Mouse (Mus musculus): Measurements from ENCODE around the gene Smad6. TPM values are rescaled to one million over a fixed set of nuclear protein-coding genes. Genes with fewer than 3 reads are reported as not detected.
A peak's percentile ranks its signal among the peaks of the same experiment; 100 is the strongest.

Smad6 gene
- polyA plus RNA-seq, 1 experiment from 2014 or later: 10.6 TPM

DNA sequence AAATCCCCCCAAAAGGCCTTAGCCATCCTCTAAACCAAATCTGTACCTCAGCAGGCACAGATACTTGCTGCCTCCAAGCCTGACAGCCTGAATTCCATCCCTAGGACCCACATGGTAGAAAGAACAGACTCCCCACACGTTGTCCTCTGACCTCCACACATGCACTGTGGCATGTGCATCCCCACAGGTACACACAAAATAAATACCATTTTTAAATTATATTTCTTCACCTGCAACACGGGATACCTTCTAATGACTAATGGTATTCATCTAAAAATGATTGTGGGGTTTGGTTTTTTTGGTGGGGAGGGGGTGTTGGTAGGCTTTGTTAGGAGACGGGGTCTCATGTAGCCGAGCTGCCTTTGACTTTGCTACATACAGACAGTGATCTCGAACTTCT is 28.6 kb downstream of the Smad6 start:
- 77% methylated on average over 5 of the region's 5 CpGs for WGBS
- Histone ChIP-seq H3K4me2 (ENCODE audit: low read length) (no peak overlapping the region), H3K4me3 (replicated peaks; ENCODE audit: low read depth, low read length) (no peak overlapping the region), H3K36me3 (ENCODE audit: insufficient read depth, low read length) (peaks cover 25% of the 10 kb centered on the region; the same call in 1 of the 2 replicates), H3K27ac (no peak overlapping the region), H3K9ac (ENCODE audit: low read depth, low read length) (no peak overlapping the region), H3K9me3 (replicated peaks; ENCODE audit: low read length) (no peaks in the 10 kb centered on the region), H3K4me1 (replicated peaks; ENCODE audit: insufficient read depth, low read length) (peaks cover 7% of the 10 kb centered on the region; the same call in 1 of the 2 replicates), H3K27me3 (ENCODE audit: insufficient read depth, low read length) (no peaks in the 10 kb centered on the region)
- ATAC-seq (replicated peaks; ENCODE audit: low FRiP score, low read depth): no peak
- DNase-seq (ENCODE audit: low spot score): no peak
- TF ChIP-seq CTCF (IDR thresholded peaks at IDR 0.05; ENCODE audit: low read depth): no peak

DNA sequence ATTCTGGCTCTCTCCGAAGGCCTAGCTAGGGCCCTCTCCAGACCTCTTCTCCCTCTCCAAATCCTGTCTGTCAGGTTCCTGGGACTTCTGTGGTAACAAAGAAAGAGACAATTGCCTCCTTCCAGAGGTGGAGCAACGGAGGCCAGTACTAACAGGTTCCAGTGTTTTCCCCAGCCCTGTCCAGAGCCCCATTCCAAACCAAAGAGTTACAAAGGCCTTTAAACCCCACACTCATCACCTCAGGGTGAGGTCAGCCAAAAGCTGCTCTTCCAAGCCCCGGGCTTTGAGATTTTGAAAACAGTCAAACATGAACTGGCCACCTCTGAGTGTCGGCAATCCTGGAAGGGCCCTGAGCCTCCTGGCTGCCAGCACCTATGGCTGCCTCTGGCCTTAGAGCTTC is 29.1 kb downstream of the Smad6 start:
- Histone ChIP-seq H3K9ac (ENCODE audit: low read depth, low read length) (no peak overlapping the region), H3K4me2 (ENCODE audit: low read length) (no peak overlapping the region), H3K27ac (no peak overlapping the region), H3K9me3 (replicated peaks; ENCODE audit: low read length) (no peaks in the 10 kb centered on the region), H3K4me3 (replicated peaks; ENCODE audit: low read depth, low read length) (no peak overlapping the region), H3K36me3 (ENCODE audit: insufficient read depth, low read length) (peaks cover 25% of the 10 kb centered on the region; the same call in 1 of the 2 replicates), H3K27me3 (ENCODE audit: insufficient read depth, low read length) (no peaks in the 10 kb centered on the region), H3K4me1 (replicated peaks; ENCODE audit: insufficient read depth, low read length) (peaks cover 3% of the 10 kb centered on the region; the same call in 1 of the 2 replicates)
- ATAC-seq (replicated peaks; ENCODE audit: low FRiP score, low read depth): no peak
- no peak for TF ChIP-seq CTCF (IDR thresholded peaks at IDR 0.05; ENCODE audit: low read depth)
- no peak for DNase-seq (ENCODE audit: low spot score)
- WGBS: 53% methylated on average over 4 of the region's 4 CpGs

DNA sequence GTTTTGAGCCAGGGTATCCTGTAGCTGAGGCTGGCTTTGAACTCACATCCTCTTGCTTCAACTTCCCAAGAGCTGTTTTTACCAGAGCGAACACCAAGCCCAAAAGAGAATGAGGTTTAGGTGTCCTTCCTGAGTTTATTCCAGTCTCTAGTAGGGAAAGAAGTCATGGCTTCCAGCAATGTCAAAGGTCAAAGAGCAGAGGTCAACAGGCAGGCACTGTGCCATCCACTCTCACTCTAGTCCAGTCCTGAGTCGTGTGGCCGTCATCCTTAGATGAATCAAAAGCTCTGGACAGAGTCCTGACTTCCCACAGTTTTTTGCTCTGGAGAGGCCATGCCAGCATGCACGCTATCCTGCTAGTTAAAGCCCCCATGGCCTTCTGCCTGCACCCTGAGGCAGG is 30.7 kb downstream of the Smad6 start:
- 75% methylated on average over 4 of the region's 4 CpGs for WGBS
- Histone ChIP-seq H3K27ac (0 out of 2 replicates have a peak overlapping the region, but pooled peaks have one; percentile 13), H3K4me2 (ENCODE audit: low read length) (no peak overlapping the region), H3K36me3 (ENCODE audit: insufficient read depth, low read length) (peaks cover 19% of the 10 kb centered on the region; the same call in 1 of the 2 replicates), H3K9me3 (replicated peaks; ENCODE audit: low read length) (no peaks in the 10 kb centered on the region), H3K4me3 (replicated peaks; ENCODE audit: low read depth, low read length) (no peak overlapping the region), H3K4me1 (replicated peaks; ENCODE audit: insufficient read depth, low read length) (no peaks in the 10 kb centered on the region; the same call in 1 of the 2 replicates), H3K27me3 (ENCODE audit: insufficient read depth, low read length) (no peaks in the 10 kb centered on the region), H3K9ac (ENCODE audit: low read depth, low read length) (no peak overlapping the region)
- DNase-seq (ENCODE audit: low spot score) (no peak), ATAC-seq (replicated peaks; ENCODE audit: low FRiP score, low read depth) (no peak)
- no peak for TF ChIP-seq CTCF (IDR thresholded peaks at IDR 0.05; ENCODE audit: low read depth)

- Histone ChIP-seq H3K27me3 (ENCODE audit: insufficient read depth, low read length) (no peaks in the 10 kb centered on the region), H3K4me3 (replicated peaks; ENCODE audit: low read depth, low read length) (no peak overlapping the region), H3K4me1 (replicated peaks; ENCODE audit: insufficient read depth, low read length) (peaks cover 9% of the 10 kb centered on the region), H3K36me3 (ENCODE audit: insufficient read depth, low read length) (0 out of 2 replicates have a peak, but pooled peaks cover 14% of the 10 kb centered on the region), H3K9ac (ENCODE audit: low read depth, low read length) (no peak overlapping the region), H3K27ac (0 out of 2 replicates have a peak overlapping the region, but pooled peaks have one; percentile 6), H3K4me2 (ENCODE audit: low read length) (no peak overlapping the region), H3K9me3 (replicated peaks; ENCODE audit: low read length) (no peaks in the 10 kb centered on the region)
- TF ChIP-seq CTCF (IDR thresholded peaks at IDR 0.05; ENCODE audit: low read depth): no peak
- DNase-seq (ENCODE audit: low spot score): no peak
- 60% methylated on average over 8 of the region's 8 CpGs for WGBS
- no peak for ATAC-seq (replicated peaks; ENCODE audit: low FRiP score, low read depth)
Measured at GRCm38 (mm10) chr9:63989641-63990040, 32.2 kb downstream of the Smad6 start.

DNA sequence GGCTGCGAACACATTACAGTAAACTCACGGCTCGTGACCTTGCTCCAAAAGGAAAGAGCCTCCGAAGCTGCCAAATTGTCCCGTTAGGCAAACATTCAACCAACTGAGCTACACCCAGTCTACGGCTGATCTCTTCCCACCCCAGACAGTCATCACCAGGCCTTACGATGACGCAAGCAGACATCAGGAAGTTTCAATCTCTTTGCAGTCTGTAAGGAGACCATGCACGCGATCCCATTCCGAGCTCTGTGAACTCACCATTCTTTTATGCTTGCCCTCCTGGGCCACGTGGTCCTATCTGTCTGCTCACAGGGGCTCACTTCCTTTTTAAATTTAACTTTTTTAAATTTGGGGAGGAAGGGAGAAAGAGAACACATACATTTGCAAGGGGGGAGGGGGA is 32.6 kb downstream of the Smad6 start:
- WGBS: 68% methylated on average over 12 of the region's 12 CpGs
- no peak for TF ChIP-seq CTCF (IDR thresholded peaks at IDR 0.05; ENCODE audit: low read depth)
- Histone ChIP-seq H3K4me2 (ENCODE audit: low read length) (no peak overlapping the region), H3K4me1 (replicated peaks; ENCODE audit: insufficient read depth, low read length) (peaks cover 13% of the 10 kb centered on the region), H3K9ac (ENCODE audit: low read depth, low read length) (no peak overlapping the region), H3K4me3 (replicated peaks; ENCODE audit: low read depth, low read length) (no peak overlapping the region), H3K36me3 (ENCODE audit: insufficient read depth, low read length) (0 out of 2 replicates have a peak, but pooled peaks cover 12% of the 10 kb centered on the region), H3K27me3 (ENCODE audit: insufficient read depth, low read length) (no peaks in the 10 kb centered on the region), H3K27ac (no peak overlapping the region), H3K9me3 (replicated peaks; ENCODE audit: low read length) (no peaks in the 10 kb centered on the region)
- ATAC-seq (replicated peaks; ENCODE audit: low FRiP score, low read depth) (no peak), DNase-seq (ENCODE audit: low spot score) (no peak)

GRCm38 (mm10) chr9:63985125-63985524 is 36.7 kb downstream of the Smad6 start:
- H3K4me2 ChIP-seq (ENCODE audit: low read length): no peak overlapping the region; the same call in 1 of the 2 replicates
- H3K4me3 ChIP-seq (replicated peaks; ENCODE audit: low read depth, low read length): no peak overlapping the region
- H3K9ac ChIP-seq (ENCODE audit: low read depth, low read length): no peak overlapping the region
- H3K36me3 ChIP-seq (ENCODE audit: insufficient read depth, low read length): no peaks in the 10 kb centered on the region
- H3K27ac ChIP-seq: peak overlapping the region; percentile 71
- TF ChIP-seq CTCF (IDR thresholded peaks at IDR 0.05; ENCODE audit: low read depth): no peak
- peaks cover 36% of the 10 kb centered on the region for H3K4me1 ChIP-seq (replicated peaks; ENCODE audit: insufficient read depth, low read length)
- no peaks in the 10 kb centered on the region for H3K27me3 ChIP-seq (ENCODE audit: insufficient read depth, low read length)
- peak; percentile 24 for DNase-seq (ENCODE audit: low spot score)
- ATAC-seq (replicated peaks; ENCODE audit: low FRiP score, low read depth): no peak
- 39% methylated on average over 6 of the region's 6 CpGs for WGBS
- H3K9me3 ChIP-seq (replicated peaks; ENCODE audit: low read length): no peaks in the 10 kb centered on the region
